Mouse (Mus musculus): ENCODE measurements around the gene Dnajc16.

GRCm38 (mm10) chr4:141723673-141724068 is 67.1 kb downstream of the Dnajc16 start:
- no peak for TF ChIP-seq CTCF (IDR thresholded peaks at IDR 0.05)
- TF ChIP-seq EP300 (IDR thresholded peaks at IDR 0.05; ENCODE audit: insufficient read depth, low read depth, low read length), result no peak

All from heart, adult 2 months (tissue).